Mouse (Mus musculus) left cerebral cortex, adult 18-20 months (tissue): ENCODE data around the gene Gm12790. TPM values are rescaled to one million over a fixed set of nuclear protein-coding genes. Genes with fewer than 3 reads are reported as not detected.
"Not testable (repeated sequence)": the region's sequence is repeated elsewhere in the genome, so short reads cannot be mapped to it uniquely, and the experiment has no call there.

Experiments used
- DNase-seq, 2 experiments: peaks; one replicate each; pipeline ENCODE4 v3.0.0; 2021 to 2022; ENCODE audit warnings: low spot score in 2 of 2, mixed read lengths in 1 of 2
- long read RNA-seq, 2 experiments: library from polyadenylated mRNA; stranded (forward); transcript quantifications; one replicate each; pipeline ENCODE4 v2.0.0; 2021
- total RNA-seq, 2 experiments: library from RNA; stranded (reverse); gene quantifications; 2 replicates each; pipeline ENCODE4 v1.2.3; 2021

The Gm12790 gene
- total RNA-seq: not detected
- long read RNA-seq, experiment 1: 0 reads
- long read RNA-seq, experiment 2: 0 reads

- DNase-seq: not testable (repeated sequence)
Observed at GRCm38 (mm10) chr4:101980949-101981348, at the start of gene Gm12790. Gene Gm12790, minus strand, starts transcription at chr4:101981049.

- DNase-seq: no peak
Observed at GRCm38 (mm10) chr4:102026619-102027018, 45.8 kb upstream of the Gm12790 start.

GRCm38 (mm10) chr4:101998267-101998922, 17.5 kb upstream of the Gm12790 start:
- peak; percentile 79 to 81 for DNase-seq

- no peak for DNase-seq
Observed at GRCm38 (mm10) chr4:101997426-101997825, 16.6 kb upstream of the Gm12790 start.

GRCm38 (mm10) chr4:101986326-101986725, 5.5 kb upstream of the Gm12790 start, which contains the start of gene Gm12789:
Gene Gm12789, plus strand, starts transcription at chr4:101986626.
- not testable (repeated sequence) for DNase-seq

GRCm38 (mm10) chr4:101985678-101986077, 4.8 kb upstream of the Gm12790 start:
- no peak for DNase-seq

- DNase-seq: not testable (repeated sequence)
Observed at GRCm38 (mm10) chr4:101940107-101940506, 40.7 kb downstream of the Gm12790 start, which contains the start of gene Gm12794. Gene Gm12794, plus strand, starts transcription at chr4:101940407.

Other genes with a start within 250 kb of the Gm12790 start
- gene B020004J07Rik, start 137.0 kb downstream of the Gm12790 start, total RNA-seq: not detected
- not detected for gene C130073F10Rik, start 87.3 kb downstream of the Gm12790 start, total RNA-seq
- not detected for gene Gm12800, start 71.9 kb downstream of the Gm12790 start, total RNA-seq
- not detected for gene Gm12794, start 40.6 kb downstream of the Gm12790 start, total RNA-seq
- not detected for gene Gm12789, start 5.6 kb upstream of the Gm12790 start, total RNA-seq
- gene Pde4b, start 106.5 kb upstream of the Gm12790 start, total RNA-seq: 100 to 1,000 TPM; 119 to 125 TPM